Mouse (Mus musculus): ENCODE results near the gene Tmem132b. TPM values are rescaled to one million over a fixed set of nuclear protein-coding genes. Genes with fewer than 3 reads are reported as not detected.
A peak's percentile ranks its signal among the peaks of the same experiment; 100 is the strongest.
"Not testable (repeated sequence)": the region's sequence is repeated elsewhere in the genome, so short reads cannot be mapped to it uniquely, and the experiment has no call there.

Gene Tmem132b
- not detected in 2 replicates for total RNA-seq (2015; ENCODE audit: low replicate concordance)
- not detected in 2 replicates for total RNA-seq (2017; ENCODE audit: low replicate concordance)

GRCm38 (mm10) chr5:125531634-125532033 is at the start of gene Tmem132b:
Gene Tmem132b, plus strand, starts transcription at chr5:125531774.
- no peak for ATAC-seq (replicated peaks; ENCODE audit: low FRiP score, poor library complexity, severe bottlenecking)

GRCm38 (mm10) chr5:125482474-125482873 is 49.1 kb upstream of the Tmem132b start:
- no peak for ATAC-seq (replicated peaks; ENCODE audit: low FRiP score, poor library complexity, severe bottlenecking)

- ATAC-seq (replicated peaks; ENCODE audit: low FRiP score, poor library complexity, severe bottlenecking) = no peak
These were observed 47.6 kb upstream of the Tmem132b start for GRCm38 (mm10) chr5:125483712-125484611.

- ATAC-seq (replicated peaks; ENCODE audit: low FRiP score, poor library complexity, severe bottlenecking) = no peak
These were observed 46.4 kb upstream of the Tmem132b start for GRCm38 (mm10) chr5:125485031-125485778.

DNA sequence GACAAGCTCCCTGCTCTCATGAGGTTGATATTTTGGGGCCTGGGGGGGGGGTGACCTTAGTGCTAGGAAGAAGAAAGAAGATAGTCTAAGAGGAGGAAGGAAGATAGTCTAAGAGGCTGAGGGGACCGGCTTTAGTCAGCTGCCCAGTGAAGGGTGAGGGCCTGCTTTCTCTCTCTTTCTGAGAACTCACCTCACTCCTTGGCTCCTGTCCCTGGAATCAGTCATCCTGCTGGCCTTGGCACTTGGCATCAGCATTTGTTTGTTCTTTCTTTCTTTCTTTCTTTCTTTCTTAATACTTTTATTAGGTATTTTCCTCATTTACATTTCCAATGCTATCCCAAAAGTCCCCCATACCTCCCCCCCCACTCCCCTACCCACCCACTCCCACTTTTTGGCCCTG is 45.5 kb upstream of the Tmem132b start:
- no peak for ATAC-seq (replicated peaks; ENCODE audit: low FRiP score, poor library complexity, severe bottlenecking)

DNA sequence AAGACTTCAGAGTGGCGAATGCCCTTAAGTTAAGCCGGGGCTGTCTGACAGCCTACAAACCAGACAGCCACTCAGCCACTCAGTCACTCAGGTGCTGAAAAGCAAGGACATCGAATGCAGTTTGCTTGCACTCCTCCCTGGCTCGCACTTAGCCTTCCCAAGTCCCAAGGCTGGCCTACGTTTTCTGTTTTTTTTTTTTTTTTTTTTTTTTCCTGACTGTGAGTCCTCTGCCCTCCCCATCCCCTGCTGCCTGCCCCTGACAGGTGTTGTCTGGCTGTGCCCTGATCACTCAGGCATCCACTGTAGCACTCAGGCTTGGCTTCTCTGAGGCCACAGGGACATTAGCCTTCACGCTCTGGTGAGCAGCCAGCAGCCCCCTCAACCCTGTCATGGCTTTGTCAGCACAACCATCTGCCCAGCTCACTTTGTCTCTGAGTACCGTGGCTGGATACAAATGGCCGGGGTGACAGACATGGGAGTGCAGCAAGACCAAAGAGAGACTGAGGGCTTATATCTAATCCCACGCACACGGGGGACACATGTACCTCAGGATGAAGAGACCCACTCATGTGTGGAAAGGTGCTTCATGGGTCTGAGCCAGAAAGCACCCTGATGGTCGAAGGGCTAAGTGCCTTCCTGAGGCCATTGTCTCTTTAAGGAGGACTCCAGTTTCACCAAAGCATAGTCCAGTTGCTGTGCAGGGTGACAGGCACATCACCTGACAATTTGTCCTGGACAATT is 44.0 kb upstream of the Tmem132b start:
- no peak for ATAC-seq (replicated peaks; ENCODE audit: low FRiP score, poor library complexity, severe bottlenecking)

DNA sequence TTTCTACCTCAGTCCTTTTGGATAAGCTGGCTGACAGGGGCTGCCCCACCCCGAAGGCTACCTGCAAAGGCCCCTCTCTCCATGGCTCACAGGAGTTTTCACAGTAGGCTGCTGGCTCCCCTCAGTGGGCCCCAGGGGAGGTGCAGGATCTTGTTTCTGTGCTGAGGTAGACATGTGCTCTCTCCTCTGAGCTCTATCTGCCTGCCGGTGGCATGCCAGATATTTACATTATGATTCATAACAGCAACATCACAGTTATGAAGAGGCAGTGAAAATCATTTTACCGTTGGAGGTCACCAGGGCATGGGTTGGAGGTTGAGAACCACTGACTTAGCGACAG is 43.5 kb upstream of the Tmem132b start:
- ATAC-seq (replicated peaks; ENCODE audit: low FRiP score, poor library complexity, severe bottlenecking) = no peak

DNA sequence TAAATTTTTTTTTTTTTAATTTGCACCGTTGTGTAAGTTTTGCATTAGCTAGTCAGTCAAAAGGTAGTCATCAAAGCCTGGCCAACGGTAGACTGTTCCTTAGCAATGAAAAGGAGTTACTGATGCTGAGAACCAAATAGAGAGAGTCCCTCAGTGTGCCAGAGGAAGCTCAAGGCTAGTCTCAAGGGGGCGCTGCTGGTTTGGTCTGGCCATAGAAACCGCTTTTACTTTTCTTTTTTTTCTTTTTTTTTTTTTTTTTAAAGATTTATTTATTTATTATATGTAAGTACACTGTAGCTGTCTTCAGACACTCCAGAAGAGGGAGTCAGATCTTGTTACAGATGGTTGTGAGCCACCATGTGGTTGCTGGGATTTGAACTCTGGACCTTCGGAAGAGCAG is 42.6 kb upstream of the Tmem132b start:
- ATAC-seq (replicated peaks; ENCODE audit: low FRiP score, poor library complexity, severe bottlenecking) = not testable (repeated sequence)

GRCm38 (mm10) chr5:125491107-125491506 is 40.5 kb upstream of the Tmem132b start:
- ATAC-seq (replicated peaks; ENCODE audit: low FRiP score, poor library complexity, severe bottlenecking) = no peak

DNA sequence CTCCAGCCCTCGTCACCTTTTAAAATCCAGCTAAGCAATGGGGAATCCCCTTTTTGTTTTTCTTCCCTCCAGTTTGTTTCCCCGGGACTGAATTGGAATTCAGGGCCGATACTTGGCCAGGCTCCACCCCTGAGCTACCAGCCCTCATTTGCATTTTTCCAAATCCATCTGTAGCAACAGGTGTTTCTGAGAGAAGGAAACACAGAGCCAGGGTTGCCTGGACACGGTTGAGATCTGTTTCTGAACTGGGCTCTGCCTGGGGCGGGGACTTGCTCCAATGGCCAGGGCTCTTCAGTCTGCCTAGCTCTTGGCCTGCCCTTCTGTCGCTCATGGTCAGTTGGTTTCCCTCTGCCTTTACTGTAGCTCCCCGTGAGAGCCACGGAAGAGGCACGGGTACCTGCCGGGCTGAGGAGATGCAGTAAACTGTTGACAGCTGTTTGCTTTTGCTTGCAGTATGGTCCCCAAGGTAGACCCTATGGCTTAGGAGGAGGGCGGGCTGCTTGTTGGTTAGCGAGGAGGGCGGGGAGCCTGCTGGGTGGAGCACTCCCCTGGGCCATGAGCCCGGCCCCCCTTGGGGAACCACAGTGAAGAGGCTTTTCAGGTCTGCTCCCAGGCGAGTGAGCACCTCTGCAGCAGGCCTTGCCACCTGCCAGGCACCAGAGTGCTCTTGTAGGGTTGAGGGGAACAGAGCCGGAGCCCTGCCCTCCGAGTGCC is 39.0 kb upstream of the Tmem132b start:
- ATAC-seq (replicated peaks; ENCODE audit: low FRiP score, poor library complexity, severe bottlenecking) = no peak

DNA sequence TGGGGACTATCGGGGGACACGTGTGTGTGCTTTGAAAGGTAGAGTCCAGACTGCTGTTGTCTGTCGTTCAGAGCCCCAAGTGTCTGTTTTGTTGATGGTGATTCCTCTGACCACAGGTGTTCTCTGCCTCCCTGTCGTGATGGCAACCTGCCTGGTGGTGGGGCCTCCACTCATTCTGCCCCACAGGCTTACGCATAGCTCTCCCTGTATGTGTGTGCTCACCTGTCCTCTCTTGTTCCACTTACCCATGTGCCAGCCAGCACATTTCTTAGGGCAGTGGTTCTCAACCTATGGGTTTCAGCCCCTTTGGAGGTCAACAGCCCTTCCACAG is 38.5 kb upstream of the Tmem132b start:
- ATAC-seq (replicated peaks; ENCODE audit: low FRiP score, poor library complexity, severe bottlenecking) = 0 out of 2 replicates have a peak, but pooled peaks have one; percentile 22

DNA sequence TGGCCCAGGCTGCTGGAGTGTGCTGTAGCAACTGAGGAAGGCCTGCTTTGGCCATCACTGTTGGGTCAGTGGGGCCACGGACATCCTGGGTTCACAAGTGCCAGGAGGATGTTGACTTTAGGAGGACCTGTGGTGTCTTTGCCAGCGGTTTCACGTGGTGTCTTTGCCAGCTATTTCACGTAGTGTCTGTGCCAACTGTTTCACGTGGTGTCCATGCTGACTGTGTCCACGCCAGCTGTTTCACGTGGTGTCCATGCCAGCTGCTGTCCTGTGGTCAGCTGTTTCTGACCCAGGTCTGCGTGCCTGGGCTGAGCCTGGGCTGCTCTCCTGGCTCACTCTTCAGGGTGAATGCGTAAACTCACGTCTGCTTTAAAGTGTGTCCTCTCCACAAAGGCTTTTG is 35.9 kb upstream of the Tmem132b start:
- no peak for ATAC-seq (replicated peaks; ENCODE audit: low FRiP score, poor library complexity, severe bottlenecking)

DNA sequence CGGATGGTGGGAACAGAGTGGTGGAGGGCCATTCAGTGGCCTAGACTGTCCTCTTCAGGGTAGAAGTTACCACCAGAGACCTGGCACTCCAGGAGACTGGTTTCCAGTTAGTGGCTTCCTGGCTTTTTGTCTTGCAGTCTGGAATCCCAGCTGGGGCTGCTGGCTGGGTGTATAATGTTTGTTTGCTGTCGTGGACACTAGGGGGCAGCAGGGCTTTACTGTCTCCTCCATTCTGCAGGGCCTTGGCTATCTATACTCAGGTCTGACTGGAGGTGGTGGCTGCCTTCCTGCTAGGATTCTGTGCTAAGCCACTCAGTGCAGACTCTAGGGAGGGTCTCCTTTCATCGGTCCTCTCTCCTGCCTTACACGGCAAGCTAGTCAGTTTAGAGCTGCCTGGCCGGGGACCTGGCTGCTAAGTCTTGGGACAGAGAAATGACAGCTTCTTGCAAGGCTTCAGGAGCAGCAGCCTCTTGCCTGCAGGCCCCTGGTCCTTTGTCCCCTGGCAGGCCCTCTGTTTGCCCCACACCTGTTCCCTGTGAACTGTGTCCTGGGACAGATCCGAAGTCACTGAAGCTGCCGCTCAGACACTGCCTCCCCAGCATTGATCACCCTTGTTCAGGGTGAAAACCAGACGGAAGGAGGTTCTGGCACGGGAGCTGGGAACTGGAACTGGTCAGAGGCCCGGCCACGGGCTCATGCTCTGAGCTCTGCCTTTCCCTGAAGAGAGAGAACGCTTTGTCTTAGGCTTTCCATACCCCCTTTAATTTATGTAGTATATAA is 33.6 kb upstream of the Tmem132b start:
- ATAC-seq (replicated peaks; ENCODE audit: low FRiP score, poor library complexity, severe bottlenecking) = peak; percentile 78

DNA sequence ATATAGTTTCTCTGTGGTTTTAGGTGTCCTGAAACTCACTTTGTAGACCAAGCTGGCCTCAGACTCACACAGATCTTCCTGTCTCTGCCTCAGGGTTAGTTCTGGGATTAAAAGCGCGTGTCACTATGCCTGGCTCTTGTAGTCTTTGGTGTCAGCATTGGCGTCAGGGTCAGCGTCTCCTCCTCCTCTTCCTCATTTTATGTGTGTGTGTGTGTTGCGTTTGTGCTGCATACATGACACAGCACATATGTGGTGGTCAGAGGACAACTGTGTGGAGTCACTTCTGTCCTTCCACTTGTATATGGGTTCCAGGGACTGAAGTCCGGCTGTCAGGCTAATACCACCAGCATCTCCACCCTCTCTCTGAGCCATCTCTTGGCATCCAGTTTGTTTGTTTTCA is 30.1 kb upstream of the Tmem132b start:
- ATAC-seq (replicated peaks; ENCODE audit: low FRiP score, poor library complexity, severe bottlenecking) = no peak

- ATAC-seq (replicated peaks; ENCODE audit: low FRiP score, poor library complexity, severe bottlenecking) = no peak
These were observed 29.4 kb upstream of the Tmem132b start for GRCm38 (mm10) chr5:125502186-125502585.

- no peak for ATAC-seq (replicated peaks; ENCODE audit: low FRiP score, poor library complexity, severe bottlenecking)
These were observed 27.9 kb upstream of the Tmem132b start for GRCm38 (mm10) chr5:125503628-125504027.

DNA sequence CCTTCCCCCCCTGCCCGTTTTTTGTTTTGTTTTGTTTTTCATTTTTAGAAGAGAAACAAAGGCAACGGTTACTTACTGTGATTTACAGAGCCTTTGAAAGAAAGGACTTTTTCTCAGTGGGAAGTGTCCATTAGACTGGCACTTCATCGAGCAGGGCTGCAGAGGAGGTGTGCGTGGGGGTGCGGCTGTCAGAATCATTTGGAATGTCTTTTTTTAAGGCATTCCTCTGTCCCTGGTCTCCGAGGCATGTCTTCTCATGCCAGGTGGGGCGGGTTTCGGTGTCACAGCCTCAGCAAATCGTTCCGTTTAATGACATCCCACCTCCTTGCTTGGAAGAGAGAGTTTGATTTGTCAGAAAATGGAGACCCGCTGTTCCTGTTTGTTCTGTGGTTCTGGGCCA is 26.9 kb upstream of the Tmem132b start:
- no peak for ATAC-seq (replicated peaks; ENCODE audit: low FRiP score, poor library complexity, severe bottlenecking)

DNA sequence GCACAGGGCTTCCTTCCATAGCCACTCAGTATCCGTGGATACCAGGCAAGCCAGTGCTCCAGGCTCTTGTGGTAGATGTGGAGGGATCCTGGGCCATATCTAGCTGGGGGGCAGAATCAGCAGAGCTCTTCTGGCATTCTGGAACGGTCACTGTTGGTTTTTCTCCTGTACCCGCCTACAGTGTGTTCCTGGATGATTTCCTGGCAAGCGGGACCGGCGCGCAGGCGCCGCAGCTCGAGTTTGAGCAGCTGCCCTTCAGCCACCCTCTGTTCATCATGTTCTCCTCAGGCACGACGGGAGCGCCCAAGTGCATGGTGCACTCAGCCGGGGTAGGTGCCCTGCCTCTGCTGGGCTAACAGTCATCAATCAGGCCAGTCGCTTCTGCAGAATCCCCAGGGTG is 25.6 kb upstream of the Tmem132b start:
- no peak for ATAC-seq (replicated peaks; ENCODE audit: low FRiP score, poor library complexity, severe bottlenecking)

DNA sequence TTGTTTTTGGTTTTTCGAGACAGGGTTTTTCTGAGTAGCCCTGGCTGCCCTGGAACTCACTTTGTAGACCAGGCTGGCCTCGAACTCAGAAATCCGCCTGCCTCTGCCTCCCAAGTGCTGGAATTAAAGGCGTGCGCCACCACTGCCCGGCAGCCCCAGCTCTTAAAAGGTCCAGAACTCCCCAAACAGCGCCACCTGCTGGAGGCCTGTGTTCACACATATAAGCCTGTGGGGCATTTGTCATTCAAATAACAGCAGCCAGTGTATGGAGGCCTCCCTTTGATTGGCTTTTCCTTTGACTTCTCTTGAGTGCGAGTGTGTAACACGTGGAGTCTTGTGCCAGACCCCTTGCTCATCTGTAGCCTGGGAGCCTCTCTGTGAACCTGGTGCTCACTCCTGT is 24.0 kb upstream of the Tmem132b start:
- no peak for ATAC-seq (replicated peaks; ENCODE audit: low FRiP score, poor library complexity, severe bottlenecking)

All from erythroid progenitor cell, adult 5-6 weeks (primary cell).